ENCODE assay signal across 22 mouse cellular contexts in the genomic region with DNA sequence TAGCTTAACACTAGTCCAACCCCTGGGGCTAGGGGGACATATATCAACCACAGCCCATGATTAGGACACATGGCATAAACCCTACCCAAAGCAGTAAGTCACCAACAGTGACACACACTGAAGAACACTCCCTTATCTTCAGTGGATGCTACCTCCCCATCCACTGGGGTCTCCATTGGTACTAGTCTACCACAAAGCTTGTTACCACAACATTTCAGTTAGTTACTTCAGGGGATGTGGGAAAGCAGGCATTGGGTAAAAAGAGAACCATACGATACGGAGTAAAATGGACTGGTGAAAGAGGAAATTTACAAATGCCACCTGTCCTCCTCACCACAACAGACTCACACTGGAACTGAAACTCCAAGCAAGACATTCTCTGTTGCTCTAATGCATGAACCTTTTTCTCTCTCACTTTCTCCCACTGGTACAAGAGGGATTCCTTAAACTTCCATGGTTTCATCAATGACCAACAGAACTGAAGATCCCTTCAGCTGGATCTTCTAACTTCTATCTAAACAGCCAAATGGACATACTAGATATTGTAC. TPM values are rescaled to one million over a fixed set of nuclear protein-coding genes. Genes with fewer than 3 reads are reported as not detected.
"Had no signal": no experiment of that assay in that cellular context is flagged by ENCODE, and none has a peak within 500 bp of the region (broad histone marks: within the 10 kb centered on the region; RNA-seq: fewer than 3 reads in every experiment).

No protein-coding gene starts in this region.

- H3K27me3 ChIP-seq: kidney, embryonic 15.5 days; limb, embryonic 15.5 days; neural tube, embryonic 15.5 days; stomach, embryonic 15.5 days had no signal

- H3K4me3 ChIP-seq: kidney, embryonic 15.5 days; limb, embryonic 15.5 days; midbrain, embryonic 10.5 days; myocyte; neural tube, embryonic 15.5 days; stomach, embryonic 15.5 days had no signal

- ATAC-seq: intestine, embryonic 16.5 days had no signal

- H3K27ac ChIP-seq: kidney, embryonic 15.5 days; limb, embryonic 15.5 days; midbrain, embryonic 10.5 days; neural tube, embryonic 15.5 days; stomach, embryonic 15.5 days had no signal

- H3K4me1 ChIP-seq: stomach, embryonic 15.5 days had no signal

- DNase-seq: kidney, adult 2 months; kidney, postnatal 14 days; layer of hippocampus, adult 9-11 months; layer of hippocampus, postnatal 36 days; lung, adult 18-20 months; midbrain, embryonic 14.5 days; right cerebral cortex, adult 18-20 months; right cerebral cortex, postnatal 25 days; spleen, adult 18-20 months; thymus, adult 2 months; thymus, postnatal 25 days had no signal

- H3K9me3 ChIP-seq: kidney, embryonic 15.5 days; limb, embryonic 15.5 days; midbrain, embryonic 10.5 days; neural tube, embryonic 15.5 days; stomach, embryonic 15.5 days had no signal

- H3K9ac ChIP-seq: kidney, embryonic 15.5 days; limb, embryonic 15.5 days; neural tube, embryonic 15.5 days; stomach, embryonic 15.5 days had no signal

- H3K4me2 ChIP-seq: kidney, embryonic 15.5 days; limb, embryonic 15.5 days; neural tube, embryonic 15.5 days; stomach, embryonic 15.5 days had no signal

RNA-seq across cellular contexts. Expression of gene Ankrd34c, which starts 37.3 kb away (rescaled TPM):
- polyA plus RNA-seq: intestine, embryonic 16.5 days; kidney, adult 2 months; kidney, embryonic 15.5 days; limb, embryonic 11.5 days; lung, embryonic 16.5 days; midbrain, embryonic 10.5 days; myocyte; neural tube, embryonic 11.5 days; stomach, embryonic 15.5 days; testis, adult 2 months; thymus, adult 2 months had no signal
